In the genomic region with DNA sequence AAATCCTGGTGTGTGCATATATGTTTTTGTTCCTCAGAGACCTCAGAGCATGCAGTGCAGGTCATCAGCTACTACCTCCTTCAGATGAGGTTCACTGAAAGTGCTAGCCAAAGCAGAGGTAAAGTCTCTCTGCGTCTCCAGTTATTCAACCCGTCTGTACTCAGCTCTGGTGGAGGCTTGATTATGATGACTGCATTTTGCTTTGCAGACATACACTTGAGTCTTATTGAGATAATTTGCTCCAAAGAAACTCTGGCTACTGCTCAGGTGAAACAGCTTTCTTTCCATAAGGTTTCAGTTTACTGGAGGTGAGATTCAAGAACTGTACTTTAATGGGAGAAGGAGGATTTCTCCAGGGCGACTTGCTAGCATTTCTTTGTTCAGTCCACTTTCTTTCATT, we compare ENCODE assay signal across 8 mouse cellular contexts.
"Had no signal": no experiment of that assay in that cellular context is flagged by ENCODE, and none has a peak within 500 bp of the region (broad histone marks: within the 10 kb centered on the region; RNA-seq: fewer than 3 reads in every experiment).

No protein-coding gene starts in this region.

- H3K4me2 ChIP-seq: intestine, embryonic 15.5 days; liver, embryonic 13.5 days; midbrain, embryonic 13.5 days had no signal

- H3K4me1 ChIP-seq: intestine, embryonic 15.5 days; liver, embryonic 13.5 days had no signal

- H3K27ac ChIP-seq: intestine, embryonic 15.5 days; layer of hippocampus, adult 2 months; liver, embryonic 13.5 days; midbrain, embryonic 13.5 days had no signal

- H3K27me3 ChIP-seq: intestine, embryonic 15.5 days; liver, embryonic 13.5 days; midbrain, embryonic 13.5 days had no signal

- H3K36me3 ChIP-seq: intestine, embryonic 15.5 days; liver, embryonic 13.5 days; midbrain, embryonic 13.5 days had no signal

- H3K4me3 ChIP-seq: intestine, embryonic 15.5 days; layer of hippocampus, adult 2 months; liver, embryonic 13.5 days; midbrain, embryonic 13.5 days had no signal

- H3K9ac ChIP-seq: intestine, embryonic 15.5 days; liver, embryonic 13.5 days; liver, postnatal 0 days; midbrain, embryonic 13.5 days had no signal

- H3K9me3 ChIP-seq: intestine, embryonic 15.5 days; liver, embryonic 13.5 days; midbrain, embryonic 13.5 days had no signal

- ATAC-seq: intestine, embryonic 15.5 days; liver, postnatal 0 days had no signal

- DNase-seq: liver; liver, embryonic 13.5 days; liver, postnatal 0 days; right cerebral cortex, postnatal 14 days; thymus, postnatal 4 days had no signal
